Mouse (Mus musculus) lung, embryonic 15.5 days (tissue): Measurements from ENCODE around the gene Crcp. TPM values are rescaled to one million over a fixed set of nuclear protein-coding genes. Genes with fewer than 3 reads are reported as not detected.

Experiments
- polyA plus RNA-seq: library from polyadenylated mRNA; unstranded; fragments of >200 nt; fragmentation: Nextera tagmentation; extraction: Ambion mirVana; gene quantifications from 2 replicates; pipeline ENCODE4 v1.2.1, GENCODE M21; 2015

The Crcp gene
- polyA plus RNA-seq, 1 experiment from 2014 or later, result 40.1 TPM

Other genes starting within 250 kb of the Crcp start
- gene Psph, start 241.8 kb upstream of the Crcp start, polyA plus RNA-seq, result 30.4 and 31.9 TPM in 2 replicates
- 42.9 and 48.3 TPM in 2 replicates for gene Sumf2, start 182.3 kb upstream of the Crcp start, polyA plus RNA-seq
- 847 and 887 TPM in 2 replicates for gene Chchd2, start 141.8 kb upstream of the Crcp start, polyA plus RNA-seq
- 4.6 and 5.1 TPM in 2 replicates for gene Zbed5, start 133.6 kb upstream of the Crcp start, polyA plus RNA-seq
- gene Phkg1, start 130.7 kb upstream of the Crcp start, polyA plus RNA-seq, result 0.21 and 0.24 TPM in 2 replicates
- gene Nupr1l, start 120.8 kb upstream of the Crcp start, polyA plus RNA-seq, result 2.3 and 2.7 TPM in 2 replicates
- gene Vkorc1l1, start 87.3 kb upstream of the Crcp start, polyA plus RNA-seq, result 24.8 and 27.2 TPM in 2 replicates
- gene Gusb, start 26.2 kb upstream of the Crcp start, polyA plus RNA-seq, result 65.0 and 65.6 TPM in 2 replicates
- gene Asl, start within 50 bp of the Crcp start, polyA plus RNA-seq, result 25.8 and 30.9 TPM in 2 replicates
- gene Tpst1, start 44.0 kb downstream of the Crcp start, polyA plus RNA-seq, result 69.6 and 70.8 TPM in 2 replicates
- 5.8 and 6.5 TPM in 2 replicates for gene Kctd7, start 115.6 kb downstream of the Crcp start, polyA plus RNA-seq
- gene Rabgef1, start 142.5 kb downstream of the Crcp start, polyA plus RNA-seq, result 27.1 and 27.7 TPM in 2 replicates
- gene Tmem248, start 187.8 kb downstream of the Crcp start, polyA plus RNA-seq, result 33.6 and 39.6 TPM in 2 replicates
- 62.4 and 65.1 TPM in 2 replicates for gene Sbds, start 226.2 kb downstream of the Crcp start, polyA plus RNA-seq
- gene Tyw1, start 226.3 kb downstream of the Crcp start, polyA plus RNA-seq, result 24.7 and 25.9 TPM in 2 replicates